Mouse (Mus musculus) embryonic fibroblast, embryonic 13.5 days (primary cell): Measurements from ENCODE around the gene Crygd.

ENCODE experiments used
- CTCF ChIP-seq: IDR thresholded peaks from 2 replicates; pipeline ENCODE4 v1.5.1; 2011; ENCODE audit warnings: mild to moderate bottlenecking, control low read depth, low read length, moderate library complexity, borderline replicate concordance; ENCODE audit not compliant: insufficient read depth
- POLR2A ChIP-seq: IDR thresholded peaks from 2 replicates; pipeline ENCODE4 v1.6.1; 2011; ENCODE audit warnings: low read depth, mild to moderate bottlenecking, control low read depth, low read length, moderate library complexity

DNA sequence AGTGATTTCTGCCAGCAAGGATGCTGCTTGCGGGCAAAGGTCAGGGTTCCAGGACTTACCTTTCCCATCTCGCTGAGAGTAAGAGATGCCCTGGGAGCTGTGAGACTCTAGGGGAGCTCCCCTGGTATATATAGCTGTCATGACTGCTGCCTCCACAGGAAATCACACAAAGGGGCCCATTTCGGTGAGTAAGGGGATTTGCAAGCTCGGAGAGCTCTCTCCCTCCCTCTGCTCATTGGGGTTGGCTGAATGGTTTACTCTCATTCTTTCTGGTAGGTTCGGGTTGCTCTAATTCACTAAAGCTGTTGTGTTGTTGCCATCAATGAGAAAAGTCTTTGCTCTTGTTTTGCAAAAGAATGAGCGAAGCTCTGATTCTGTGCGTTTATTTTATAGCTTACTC, 18.9 kb upstream of the Crygd start, which contains the start of gene Crygb:
- TF ChIP-seq POLR2A (no peak), CTCF (no peak)
